Mouse (Mus musculus): ENCODE data around the gene Gm21783. TPM values are rescaled to one million over a fixed set of nuclear protein-coding genes. Genes with fewer than 3 reads are reported as not detected.

Gm21783 gene
- not detected for polyA plus RNA-seq (2012; fragmentation: generic; extraction: Trizol)

GRCm38 (mm10) chrY:44981163-44981562 is at the start of gene Gm21783:
Gene Gm21783, minus strand, starts transcription at chrY:44981263.

